Mouse (Mus musculus): Measurements from ENCODE around the gene Abcg5.

GRCm38 (mm10) chr17:84647630-84648029 lies 35.2 kb downstream of the Abcg5 start:
- TF ChIP-seq CTCF (conservative IDR thresholded peaks at IDR 0.05; ENCODE audit: insufficient read depth, insufficient read length, low read depth, low read length) (no peak), POLR2A (IDR thresholded peaks at IDR 0.05; ENCODE audit: low read depth, low read length) (no peak)
